Comparison of ENCODE assay signal across 22 mouse cellular contexts in genomic region chr10:121755822-121756221, GRCm38 (mm10).
"Had no signal": no experiment of that assay in that cellular context is flagged by ENCODE, and none has a peak within 500 bp of the region (broad histone marks: within the 10 kb centered on the region; RNA-seq: fewer than 3 reads in every experiment).

No protein-coding gene starts in this region.

- ATAC-seq: inflammation-experienced regulatory T-cells, adult 6 months; liver, postnatal 0 days; midbrain, embryonic 13.5 days; midbrain, embryonic 16.5 days had no signal

- H3K27ac ChIP-seq: kidney, postnatal 0 days; layer of hippocampus, adult 2 months; limb, embryonic 10.5 days; limb, embryonic 13.5 days; liver, embryonic 13.5 days; midbrain, embryonic 10.5 days; midbrain, embryonic 13.5 days; neural tube, embryonic 13.5 days had no signal

- H3K4me1 ChIP-seq: limb, embryonic 10.5 days; limb, embryonic 13.5 days; liver, embryonic 13.5 days; megakaryocyte, embryonic 14.5 days; midbrain, embryonic 10.5 days; midbrain, embryonic 13.5 days; neural tube, embryonic 13.5 days had no signal

- H3K4me2 ChIP-seq: limb, embryonic 13.5 days; liver, embryonic 13.5 days; midbrain, embryonic 13.5 days; neural tube, embryonic 13.5 days had no signal

- H3K27me3 ChIP-seq: limb, embryonic 13.5 days; liver, embryonic 13.5 days; megakaryocyte, embryonic 14.5 days; midbrain, embryonic 13.5 days; neural tube, embryonic 13.5 days had no signal

- H3K4me3 ChIP-seq: layer of hippocampus, adult 2 months; limb, embryonic 10.5 days; limb, embryonic 13.5 days; liver, embryonic 13.5 days; megakaryocyte, embryonic 14.5 days; midbrain, embryonic 10.5 days; midbrain, embryonic 13.5 days; myocyte; neural tube, embryonic 13.5 days had no signal

- H3K9me3 ChIP-seq: limb, embryonic 10.5 days; liver, embryonic 13.5 days; midbrain, embryonic 10.5 days; midbrain, embryonic 13.5 days; neural tube, embryonic 13.5 days had no signal

- H3K9ac ChIP-seq: limb, embryonic 13.5 days; liver, embryonic 13.5 days; liver, postnatal 0 days; midbrain, embryonic 13.5 days; neural tube, embryonic 13.5 days had no signal

- DNase-seq: kidney, adult 2 months; kidney, postnatal 25 days; layer of hippocampus, adult 9-11 months; liver; liver, embryonic 13.5 days; liver, postnatal 0 days; lung, postnatal 10 days; lung, postnatal 36 days; thymus, adult 2 months; thymus, postnatal 14 days; thymus, postnatal 4 days had no signal
